Mouse (Mus musculus) ovary, postnatal 36 days (tissue): ENCODE results near the gene Ear1.
"Not testable (repeated sequence)": the region's sequence is repeated elsewhere in the genome, so short reads cannot be mapped to it uniquely, and the experiment has no call there.

Experiments used
- DNase-seq: peaks from one replicate; pipeline ENCODE4 v3.0.0; 2022; ENCODE audit warnings: low spot score, mixed read lengths

Gene Ear1

GRCm38 (mm10) chr14:43875417-43875816 lies at the start of gene Ear1:
TSS of gene Ear1 (minus strand) at chr14:43875517.
- DNase-seq: not testable (repeated sequence)

- peak; percentile 28 for DNase-seq
Measured at GRCm38 (mm10) chr14:43924688-43925403, 49.5 kb upstream of the Ear1 start, which contains the start of gene Gm8113. TSS of gene Gm8113 (plus strand) at chr14:43925390.

- not testable (repeated sequence) for DNase-seq
Measured at GRCm38 (mm10) chr14:43923459-43923858, 48.1 kb upstream of the Ear1 start, which contains the start of gene Ear10. TSS of gene Ear10 (minus strand) at chr14:43923559.

GRCm38 (mm10) chr14:43918214-43918613 lies 42.9 kb upstream of the Ear1 start:
- DNase-seq: not testable (repeated sequence)

- DNase-seq: not testable (repeated sequence)
Measured at GRCm38 (mm10) chr14:43898577-43898976, 23.3 kb upstream of the Ear1 start.

- not testable (repeated sequence) for DNase-seq
Measured at GRCm38 (mm10) chr14:43895357-43895756, 20.0 kb upstream of the Ear1 start.

GRCm38 (mm10) chr14:43891288-43891687 lies 16.0 kb upstream of the Ear1 start:
- DNase-seq: not testable (repeated sequence)

GRCm38 (mm10) chr14:43886235-43886634 lies 10.9 kb upstream of the Ear1 start:
- DNase-seq: not testable (repeated sequence)

GRCm38 (mm10) chr14:43879966-43880545 lies 4.7 kb upstream of the Ear1 start:
- DNase-seq: not testable (repeated sequence)

- not testable (repeated sequence) for DNase-seq
Measured at GRCm38 (mm10) chr14:43877789-43878188, 2.5 kb upstream of the Ear1 start.

- not testable (repeated sequence) for DNase-seq
Measured at GRCm38 (mm10) chr14:43874862-43875261, 455 bp downstream of the Ear1 start.

GRCm38 (mm10) chr14:43860522-43860921 lies 14.8 kb downstream of the Ear1 start:
- DNase-seq: not testable (repeated sequence)

GRCm38 (mm10) chr14:43859465-43859864 lies 15.9 kb downstream of the Ear1 start:
- peak; percentile 13 for DNase-seq

GRCm38 (mm10) chr14:43843949-43844573 lies 31.3 kb downstream of the Ear1 start:
- not testable (repeated sequence) for DNase-seq

- DNase-seq: not testable (repeated sequence)
Measured at GRCm38 (mm10) chr14:43840976-43841375, 34.3 kb downstream of the Ear1 start.

GRCm38 (mm10) chr14:43835366-43835765 lies 40.0 kb downstream of the Ear1 start:
- DNase-seq: not testable (repeated sequence)

- not testable (repeated sequence) for DNase-seq
Measured at GRCm38 (mm10) chr14:43830385-43830784, 44.9 kb downstream of the Ear1 start.

GRCm38 (mm10) chr14:43824176-43824575 lies 51.1 kb downstream of the Ear1 start:
- DNase-seq: not testable (repeated sequence)

- not testable (repeated sequence) for DNase-seq
Measured at GRCm38 (mm10) chr14:43821869-43822268, 53.4 kb downstream of the Ear1 start.

GRCm38 (mm10) chr14:43812458-43812857 lies 62.9 kb downstream of the Ear1 start:
- peak; percentile 9 for DNase-seq

GRCm38 (mm10) chr14:43808142-43808541 lies 67.2 kb downstream of the Ear1 start:
- not testable (repeated sequence) for DNase-seq

- not testable (repeated sequence) for DNase-seq
Measured at GRCm38 (mm10) chr14:43804435-43804834, 70.9 kb downstream of the Ear1 start.
